Mouse (Mus musculus) lung, postnatal 0 days (tissue): ENCODE data around the gene Mybph.
A peak's percentile ranks its signal among the peaks of the same experiment; 100 is the strongest.

Source experiments
- CTCF ChIP-seq: IDR thresholded peaks from 2 replicates; pipeline ENCODE4 v1.5.1; 2016; ENCODE audit warnings: antibody characterized with exemption, mild to moderate bottlenecking
- EP300 ChIP-seq: IDR thresholded peaks from 2 replicates; pipeline ENCODE4 v1.6.1; 2016; ENCODE audit warnings: antibody characterized with exemption, mild to moderate bottlenecking, control low read depth

- TF ChIP-seq CTCF = no peak
- TF ChIP-seq EP300 = peak; percentile 51; the same call in 1 of the 2 replicates
Measured at GRCm38 (mm10) chr1:134198197-134198995, 5.1 kb downstream of the Mybph start.
